Mouse (Mus musculus) testis, adult 2 months (tissue): ENCODE measurements around the gene Tdrd9. TPM values are rescaled to one million over a fixed set of nuclear protein-coding genes. Genes with fewer than 3 reads are reported as not detected.

Experiments used
- H3K27ac ChIP-seq: fragments of 200-500 bp; 2 replicates; pipeline ENCODE4 v1.5.1; 2012; ENCODE audit warnings: low read depth, low read length; ENCODE audit not compliant: control insufficient read depth, insufficient read depth
- H3K27me3 ChIP-seq: fragments of 200-500 bp; 2 replicates; pipeline ENCODE4 v1.6.1; 2012; ENCODE audit warnings: mild to moderate bottlenecking, low read length, moderate library complexity; ENCODE audit not compliant: control insufficient read depth, insufficient read depth
- H3K36me3 ChIP-seq: fragments of 200-500 bp; 2 replicates; pipeline ENCODE4 v1.6.1; 2012; ENCODE audit warnings: mild to moderate bottlenecking, low read length; ENCODE audit not compliant: control insufficient read depth, insufficient read depth
- H3K4me1 ChIP-seq: fragments of 200-500 bp; 2 replicates; pipeline ENCODE4 v1.6.1; 2012; ENCODE audit warnings: low read length; ENCODE audit not compliant: control insufficient read depth, insufficient read depth
- H3K4me3 ChIP-seq: fragments of 200-500 bp; 2 replicates; pipeline ENCODE4 v1.5.1; 2012; ENCODE audit warnings: low read depth, mild to moderate bottlenecking, low read length, moderate library complexity, mixed read lengths; ENCODE audit not compliant: control insufficient read depth
- CTCF ChIP-seq: fragments of 200-500 bp; IDR thresholded peaks from 2 replicates; pipeline ENCODE4 v1.5.1; 2012; ENCODE audit warnings: low read depth, mild to moderate bottlenecking, inconsistent platforms, low read length, moderate library complexity; ENCODE audit not compliant: control insufficient read depth, insufficient read depth, insufficient replicate concordance
- POLR2A ChIP-seq: fragments of 200-500 bp; IDR thresholded peaks from 2 replicates; pipeline ENCODE4 v1.6.1; 2012; ENCODE audit warnings: low read depth, mild to moderate bottlenecking, inconsistent platforms, low read length, moderate library complexity; ENCODE audit not compliant: control insufficient read depth
- polyA plus RNA-seq: library from polyadenylated mRNA; depleted of rRNA; stranded (reverse); fragments of >200 nt; gene quantifications from 2 replicates; pipeline ENCODE4 v1.2.3, GENCODE M21; 2012

Gene Tdrd9
- polyA plus RNA-seq, 1 experiment: 54.7 TPM

- Histone ChIP-seq H3K4me3 (no peak overlapping the region), H3K4me1 (no peaks in the 10 kb centered on the region), H3K27me3 (no peaks in the 10 kb centered on the region), H3K27ac (no peak overlapping the region), H3K36me3 (no peaks in the 10 kb centered on the region)
- no peak for TF ChIP-seq POLR2A
- no peak for TF ChIP-seq CTCF
Observed at GRCm38 (mm10) chr12:111992626-111993025, 21.3 kb downstream of the Tdrd9 start.

- H3K36me3 ChIP-seq: peaks cover 1% of the 10 kb centered on the region; the same call in 1 of the 2 replicates
- H3K4me1 ChIP-seq: no peaks in the 10 kb centered on the region
- H3K27me3 ChIP-seq: no peaks in the 10 kb centered on the region
- no peak overlapping the region for H3K4me3 ChIP-seq
- TF ChIP-seq POLR2A: no peak
- H3K27ac ChIP-seq: no peak overlapping the region
Observed at GRCm38 (mm10) chr12:111995161-111995560, 23.8 kb downstream of the Tdrd9 start.

GRCm38 (mm10) chr12:111999735-112000134 lies 28.4 kb downstream of the Tdrd9 start:
- Histone ChIP-seq H3K4me1 (no peaks in the 10 kb centered on the region), H3K36me3 (peaks cover 3% of the 10 kb centered on the region; the same call in 1 of the 2 replicates), H3K27me3 (no peaks in the 10 kb centered on the region), H3K4me3 (no peak overlapping the region), H3K27ac (no peak overlapping the region)
- TF ChIP-seq CTCF (no peak), POLR2A (no peak)

GRCm38 (mm10) chr12:112001223-112001622 lies 29.9 kb downstream of the Tdrd9 start:
- H3K27me3 ChIP-seq: no peaks in the 10 kb centered on the region
- H3K36me3 ChIP-seq: peaks cover 3% of the 10 kb centered on the region; the same call in 1 of the 2 replicates
- H3K27ac ChIP-seq: no peak overlapping the region
- no peak for TF ChIP-seq CTCF
- TF ChIP-seq POLR2A: no peak
- no peak overlapping the region for H3K4me3 ChIP-seq
- H3K4me1 ChIP-seq: no peaks in the 10 kb centered on the region

- TF ChIP-seq POLR2A (no peak), CTCF (no peak)
- H3K27me3 ChIP-seq: no peaks in the 10 kb centered on the region
- H3K4me3 ChIP-seq: no peak overlapping the region
- H3K36me3 ChIP-seq: peaks cover 4% of the 10 kb centered on the region
- H3K27ac ChIP-seq: no peak overlapping the region
- no peaks in the 10 kb centered on the region for H3K4me1 ChIP-seq
Observed at GRCm38 (mm10) chr12:112012511-112013270, 41.3 kb downstream of the Tdrd9 start.

- no peak overlapping the region for H3K4me3 ChIP-seq
- H3K27ac ChIP-seq: no peak overlapping the region
Observed at GRCm38 (mm10) chr12:112013271-112013801, 42.0 kb downstream of the Tdrd9 start.

GRCm38 (mm10) chr12:112016346-112016745 lies 45.0 kb downstream of the Tdrd9 start:
- no peak for TF ChIP-seq POLR2A
- TF ChIP-seq CTCF: no peak
- Histone ChIP-seq H3K4me1 (no peaks in the 10 kb centered on the region), H3K36me3 (peaks cover 4% of the 10 kb centered on the region), H3K27me3 (no peaks in the 10 kb centered on the region), H3K27ac (no peak overlapping the region), H3K4me3 (no peak overlapping the region)

More at GRCm38 (mm10) chr12:112013271-112013801, 42.0 kb downstream of the Tdrd9 start:
- peaks cover 4% of the 10 kb centered on the region for H3K36me3 ChIP-seq
- TF ChIP-seq CTCF: no peak
- no peak for TF ChIP-seq POLR2A
- no peaks in the 10 kb centered on the region for H3K4me1 ChIP-seq
- H3K27me3 ChIP-seq: no peaks in the 10 kb centered on the region
